Mouse (Mus musculus): ENCODE results near the gene Tbc1d7. TPM values are rescaled to one million over a fixed set of nuclear protein-coding genes. Genes with fewer than 3 reads are reported as not detected.

Tbc1d7 gene
- polyA plus RNA-seq, 1 experiment = 26.3 TPM

- no peaks in the 10 kb centered on the region for H3K4me1 ChIP-seq (ENCODE audit: control insufficient read depth, insufficient read depth, low read length)
- H3K4me3 ChIP-seq (ENCODE audit: insufficient read depth, low read length) = no peak overlapping the region
- H3K27ac ChIP-seq (ENCODE audit: insufficient read depth, low read length) = no peak overlapping the region
- TF ChIP-seq CTCF (IDR thresholded peaks at IDR 0.05; ENCODE audit: borderline replicate concordance, insufficient read depth, low read length) = no peak
Measured at GRCm38 (mm10) chr13:43199282-43199681, 28.0 kb upstream of the Tbc1d7 start.

DNA sequence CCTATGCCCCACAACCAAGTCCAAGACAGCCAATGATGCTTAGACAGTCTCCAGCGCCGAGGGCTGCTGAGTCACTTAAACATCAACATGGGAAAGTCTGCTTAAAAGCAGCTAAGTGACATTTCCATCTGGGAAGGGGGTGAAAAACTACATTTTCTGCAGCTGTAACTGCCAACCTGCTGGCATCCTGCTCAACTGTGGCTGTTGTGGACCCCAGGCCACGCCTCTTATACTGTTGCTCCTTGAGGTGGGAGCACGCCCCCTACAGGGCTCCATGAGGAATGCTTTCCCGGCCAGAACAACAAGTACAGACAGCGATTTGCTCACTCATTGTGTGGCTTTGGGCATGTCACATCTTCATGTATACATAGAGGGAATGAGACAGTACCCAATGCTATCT lies 25.9 kb upstream of the Tbc1d7 start:
- TF ChIP-seq CTCF (IDR thresholded peaks at IDR 0.05; ENCODE audit: borderline replicate concordance, insufficient read depth, low read length) (0 out of 2 replicates have a peak, but pooled peaks have one; percentile 5), POLR2A (IDR thresholded peaks at IDR 0.05; ENCODE audit: low read depth, low read length) (no peak)
- peaks cover 4% of the 10 kb centered on the region for H3K4me1 ChIP-seq (ENCODE audit: control insufficient read depth, insufficient read depth, low read length)
- H3K27ac ChIP-seq (ENCODE audit: insufficient read depth, low read length) = no peak overlapping the region
- no peak overlapping the region for H3K4me3 ChIP-seq (ENCODE audit: insufficient read depth, low read length)

DNA sequence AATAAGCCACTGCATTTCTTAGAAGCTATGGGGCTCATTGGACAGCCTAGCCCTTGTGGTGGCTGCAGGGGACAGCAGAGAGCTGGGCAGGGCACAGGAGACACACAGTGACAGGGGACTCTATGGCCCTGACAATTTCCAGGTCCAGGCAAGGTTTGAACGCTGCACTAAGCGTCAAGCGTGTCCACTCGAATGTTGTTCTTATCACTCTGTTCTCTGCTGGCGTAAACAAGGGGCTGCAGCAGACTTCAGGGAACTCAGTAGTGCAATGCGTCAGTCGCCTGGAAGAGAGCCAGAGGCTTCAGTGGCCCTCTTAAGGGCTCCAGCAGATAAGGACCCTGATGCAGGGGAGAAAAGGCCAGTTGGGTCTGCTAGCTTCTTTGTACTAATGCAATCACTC lies 24.7 kb upstream of the Tbc1d7 start:
- Histone ChIP-seq H3K27ac (ENCODE audit: insufficient read depth, low read length) (no peak overlapping the region), H3K4me3 (ENCODE audit: insufficient read depth, low read length) (no peak overlapping the region), H3K4me1 (ENCODE audit: control insufficient read depth, insufficient read depth, low read length) (peaks cover 4% of the 10 kb centered on the region)
- no peak for TF ChIP-seq CTCF (IDR thresholded peaks at IDR 0.05; ENCODE audit: borderline replicate concordance, insufficient read depth, low read length)
- no peak for TF ChIP-seq POLR2A (IDR thresholded peaks at IDR 0.05; ENCODE audit: low read depth, low read length)

- Histone ChIP-seq H3K27ac (ENCODE audit: insufficient read depth, low read length) (no peak overlapping the region), H3K4me1 (ENCODE audit: control insufficient read depth, insufficient read depth, low read length) (peaks cover 4% of the 10 kb centered on the region), H3K4me3 (ENCODE audit: insufficient read depth, low read length) (no peak overlapping the region)
- TF ChIP-seq POLR2A (IDR thresholded peaks at IDR 0.05; ENCODE audit: low read depth, low read length) = no peak
Measured at GRCm38 (mm10) chr13:43193932-43194331, 22.6 kb upstream of the Tbc1d7 start.

- H3K4me3 ChIP-seq (ENCODE audit: insufficient read depth, low read length) = no peak overlapping the region
- peaks cover 4% of the 10 kb centered on the region for H3K4me1 ChIP-seq (ENCODE audit: control insufficient read depth, insufficient read depth, low read length)
- H3K27ac ChIP-seq (ENCODE audit: insufficient read depth, low read length) = no peak overlapping the region
- TF ChIP-seq POLR2A (IDR thresholded peaks at IDR 0.05; ENCODE audit: low read depth, low read length) (no peak), CTCF (IDR thresholded peaks at IDR 0.05; ENCODE audit: borderline replicate concordance, insufficient read depth, low read length) (no peak)
Measured at GRCm38 (mm10) chr13:43193266-43193665, 22.0 kb upstream of the Tbc1d7 start.

- H3K27ac ChIP-seq (ENCODE audit: insufficient read depth, low read length) = no peak overlapping the region
- TF ChIP-seq CTCF (IDR thresholded peaks at IDR 0.05; ENCODE audit: borderline replicate concordance, insufficient read depth, low read length) (no peak), POLR2A (IDR thresholded peaks at IDR 0.05; ENCODE audit: low read depth, low read length) (no peak)
- peaks cover 4% of the 10 kb centered on the region for H3K4me1 ChIP-seq (ENCODE audit: control insufficient read depth, insufficient read depth, low read length)
- H3K4me3 ChIP-seq (ENCODE audit: insufficient read depth, low read length) = no peak overlapping the region
Measured at GRCm38 (mm10) chr13:43191741-43192192, 20.5 kb upstream of the Tbc1d7 start.

- H3K4me1 ChIP-seq (ENCODE audit: control insufficient read depth, insufficient read depth, low read length) = peaks cover 4% of the 10 kb centered on the region
- H3K4me3 ChIP-seq (ENCODE audit: insufficient read depth, low read length) = no peak overlapping the region
- H3K27ac ChIP-seq (ENCODE audit: insufficient read depth, low read length) = no peak overlapping the region
- TF ChIP-seq CTCF (IDR thresholded peaks at IDR 0.05; ENCODE audit: borderline replicate concordance, insufficient read depth, low read length) (no peak), POLR2A (IDR thresholded peaks at IDR 0.05; ENCODE audit: low read depth, low read length) (no peak)
Measured at GRCm38 (mm10) chr13:43191290-43191689, 20.0 kb upstream of the Tbc1d7 start.

DNA sequence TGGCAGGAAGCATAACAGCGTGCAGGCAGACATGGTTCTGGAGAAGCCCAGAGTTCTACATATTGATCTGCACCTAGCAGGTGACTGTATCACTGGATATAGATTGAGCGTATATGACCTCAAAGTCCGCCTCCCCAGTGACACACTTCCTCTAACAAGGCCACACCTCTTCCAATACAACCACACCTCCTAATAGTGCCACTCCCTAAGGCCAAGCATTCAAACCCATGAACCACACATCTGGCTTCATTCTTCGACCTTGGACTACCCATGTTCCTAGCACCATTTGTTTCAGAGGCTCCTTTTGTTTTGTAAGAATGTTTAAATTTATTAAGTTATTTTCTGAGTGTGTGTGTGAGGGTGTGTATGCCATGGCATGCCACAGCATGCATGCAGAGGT lies 16.4 kb upstream of the Tbc1d7 start:
- H3K4me1 ChIP-seq (ENCODE audit: control insufficient read depth, insufficient read depth, low read length) = 0 out of 2 replicates have a peak, but pooled peaks cover 4% of the 10 kb centered on the region
- H3K27ac ChIP-seq (ENCODE audit: insufficient read depth, low read length) = no peak overlapping the region
- TF ChIP-seq POLR2A (IDR thresholded peaks at IDR 0.05; ENCODE audit: low read depth, low read length) (no peak), CTCF (IDR thresholded peaks at IDR 0.05; ENCODE audit: borderline replicate concordance, insufficient read depth, low read length) (no peak)
- no peak overlapping the region for H3K4me3 ChIP-seq (ENCODE audit: insufficient read depth, low read length)

GRCm38 (mm10) chr13:43183248-43184055 lies 12.2 kb upstream of the Tbc1d7 start:
- Histone ChIP-seq H3K27ac (ENCODE audit: insufficient read depth, low read length) (no peak overlapping the region), H3K4me1 (ENCODE audit: control insufficient read depth, insufficient read depth, low read length) (0 out of 2 replicates have a peak, but pooled peaks cover 4% of the 10 kb centered on the region), H3K4me3 (ENCODE audit: insufficient read depth, low read length) (peak overlapping the region; percentile 10; the same call in 1 of the 2 replicates)
- TF ChIP-seq POLR2A (IDR thresholded peaks at IDR 0.05; ENCODE audit: low read depth, low read length) (no peak), CTCF (IDR thresholded peaks at IDR 0.05; ENCODE audit: borderline replicate concordance, insufficient read depth, low read length) (no peak)

DNA sequence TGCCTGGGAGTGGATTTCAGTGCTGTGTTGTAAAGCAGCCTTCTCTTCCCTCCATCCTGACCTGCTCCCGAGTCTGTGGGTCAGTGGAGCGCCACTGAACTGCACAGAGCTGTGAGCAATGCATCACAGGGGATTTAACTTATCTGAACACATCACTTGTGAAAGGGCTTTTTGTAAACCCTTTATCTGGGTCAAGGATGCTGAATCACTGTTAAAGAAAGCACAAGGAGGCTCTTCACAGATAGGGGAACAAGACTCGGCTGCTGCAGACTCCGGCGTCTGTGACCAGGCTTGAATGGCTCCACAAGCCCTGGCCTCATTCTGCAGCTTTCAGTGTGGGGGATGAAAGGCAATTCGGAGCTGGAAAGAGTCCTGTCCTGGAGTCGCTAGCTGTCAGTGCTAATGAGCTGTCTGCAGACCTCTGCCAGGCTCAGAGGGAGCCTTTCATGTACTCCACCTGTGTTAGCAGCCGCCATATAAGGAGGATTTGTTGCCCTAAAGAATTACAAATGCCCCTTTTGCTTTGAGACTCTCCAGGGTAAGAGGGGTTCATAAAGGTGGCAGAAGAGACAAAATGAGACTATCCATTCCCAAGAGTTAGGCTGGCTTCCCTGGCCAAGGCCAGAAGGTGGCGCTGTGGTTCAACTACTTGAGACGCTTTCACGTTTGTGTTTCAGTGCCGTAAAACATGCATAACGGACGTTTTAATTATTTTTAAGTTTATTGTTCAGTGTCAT lies 11.3 kb upstream of the Tbc1d7 start:
- no peak overlapping the region for H3K27ac ChIP-seq (ENCODE audit: insufficient read depth, low read length)
- TF ChIP-seq CTCF (IDR thresholded peaks at IDR 0.05; ENCODE audit: borderline replicate concordance, insufficient read depth, low read length) = peak; percentile 76
- no peak for TF ChIP-seq POLR2A (IDR thresholded peaks at IDR 0.05; ENCODE audit: low read depth, low read length)

More for the DNA sequence above, 11.3 kb upstream of the Tbc1d7 start:
- Histone ChIP-seq H3K4me1 (ENCODE audit: control insufficient read depth, insufficient read depth, low read length) (0 out of 2 replicates have a peak, but pooled peaks cover 4% of the 10 kb centered on the region), H3K4me3 (ENCODE audit: insufficient read depth, low read length) (peak overlapping the region; percentile 10; the same call in 1 of the 2 replicates)

Measured in embryonic fibroblast, embryonic 13.5 days (primary cell).